Mouse (Mus musculus) heart, adult 2 months (tissue): Measurements from ENCODE around the gene Srrd. TPM values are rescaled to one million over a fixed set of nuclear protein-coding genes. Genes with fewer than 3 reads are reported as not detected.
A peak's percentile ranks its signal among the peaks of the same experiment; 100 is the strongest.

Experiments used
- DNase-seq, 2 experiments: peaks; one replicate each; pipeline ENCODE4 v3.0.0; 2021
- H3K27ac ChIP-seq: fragments of 200-600 bp; 2 replicates; pipeline ENCODE4 v1.8.1; 2022
- H3K27me3 ChIP-seq: fragments of 200-500 bp; 2 replicates; pipeline ENCODE4 v1.6.1; 2012; ENCODE audit warnings: mild to moderate bottlenecking, low read length, inconsistent platforms, mixed read lengths; ENCODE audit not compliant: control insufficient read depth, insufficient read depth
- H3K36me3 ChIP-seq: fragments of 200-500 bp; 2 replicates; pipeline ENCODE4 v1.6.1; 2012; ENCODE audit warnings: low read length, inconsistent platforms; ENCODE audit not compliant: control insufficient read depth, insufficient read depth
- H3K4me1 ChIP-seq: fragments of 200-500 bp; 2 replicates; pipeline ENCODE4 v1.6.1; 2011; ENCODE audit warnings: low read length; ENCODE audit not compliant: control insufficient read depth, insufficient read depth
- H3K4me3 ChIP-seq: fragments of 200-600 bp; 2 replicates; pipeline ENCODE4 v1.8.1; 2022
- H3K79me2 ChIP-seq: fragments of 200-500 bp; replicated peaks from 2 replicates; pipeline ENCODE4 v1.6.1; 2012; ENCODE audit warnings: mild to moderate bottlenecking, inconsistent platforms, low read length, moderate library complexity, mixed read lengths; ENCODE audit not compliant: control insufficient read depth, insufficient read depth
- H3K9ac ChIP-seq: fragments of 200-500 bp; 2 replicates; pipeline ENCODE4 v1.6.1; 2012; ENCODE audit warnings: low read depth, mild to moderate bottlenecking, control low read depth, inconsistent platforms, low read length, mixed read lengths
- CTCF ChIP-seq: fragments of 200-600 bp; IDR thresholded peaks from 2 replicates; pipeline ENCODE4 v1.8.1; 2022; ENCODE audit warnings: antibody characterized with exemption, mild to moderate bottlenecking, moderate library complexity
- EP300 ChIP-seq: fragments of 200-500 bp; IDR thresholded peaks from 2 replicates; pipeline ENCODE4 v1.6.1; 2011; ENCODE audit warnings: low read depth, low read length, control low read depth; ENCODE audit not compliant: insufficient read depth
- POLR2A ChIP-seq: fragments of 200-500 bp; IDR thresholded peaks from 2 replicates; pipeline ENCODE4 v1.6.1; 2011; ENCODE audit warnings: mild to moderate bottlenecking, low read depth, low read length, control low read depth; ENCODE audit not compliant: insufficient read depth
- WGBS: fragments of 180-500 bp; shearing (Covaris S2); methylation state at CpG from one replicate; pipeline ENCODE4 v1.1.7; 2018; 5-methylcytosine and 5-hydroxymethylcytosine counted together
- intact Hi-C: fragments of 180-260 bp; cut with DNase I; formaldehyde crosslinking; loops from one replicate; pipeline ENCODE4 v1.15.1; 2025
- polyA plus RNA-seq: library from polyadenylated mRNA; depleted of rRNA; stranded (reverse); fragments of >200 nt; gene quantifications from 2 replicates; pipeline ENCODE4 v1.2.3, GENCODE M21; 2012
- total RNA-seq, 2 experiments: library from RNA; stranded (reverse); gene quantifications; 2 replicates each; pipeline ENCODE4 v1.2.3; 2021

Gene Srrd
- total and polyA plus RNA-seq, 3 experiments, result 6.5 to 23.4 (median 7.3) TPM

DNA sequence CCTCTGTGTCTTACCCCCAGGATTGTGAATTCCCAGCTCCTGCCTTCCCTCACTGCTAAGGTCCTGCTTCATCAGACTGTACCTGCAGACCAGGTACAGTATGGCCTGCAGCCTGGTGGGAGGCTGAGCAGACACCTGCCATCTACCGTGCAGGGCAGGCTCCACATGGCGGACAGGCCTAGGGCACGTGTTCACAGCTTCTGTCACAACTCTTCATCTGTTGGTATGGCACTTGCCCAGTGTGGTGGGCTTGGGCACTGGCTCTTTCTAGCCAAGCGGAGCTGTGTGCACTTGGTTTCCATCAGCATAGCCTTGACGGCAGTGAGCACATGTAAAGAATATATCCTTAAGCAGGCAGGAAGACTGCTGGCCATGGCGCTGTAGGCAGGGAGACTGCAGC is 24.0 kb upstream of the Srrd start:
- Histone ChIP-seq H3K4me3 (no peak overlapping the region), H3K9ac (no peak overlapping the region), H3K4me1 (no peaks in the 10 kb centered on the region), H3K27me3 (no peaks in the 10 kb centered on the region), H3K36me3 (no peaks in the 10 kb centered on the region), H3K27ac (no peak overlapping the region), H3K79me2 (no peaks in the 10 kb centered on the region)
- WGBS, result 95% methylated on average over 6 of the region's 6 CpGs
- TF ChIP-seq EP300 (no peak), POLR2A (no peak), CTCF (no peak)
- intact Hi-C loops, result no loop called here
- no peak for DNase-seq

DNA sequence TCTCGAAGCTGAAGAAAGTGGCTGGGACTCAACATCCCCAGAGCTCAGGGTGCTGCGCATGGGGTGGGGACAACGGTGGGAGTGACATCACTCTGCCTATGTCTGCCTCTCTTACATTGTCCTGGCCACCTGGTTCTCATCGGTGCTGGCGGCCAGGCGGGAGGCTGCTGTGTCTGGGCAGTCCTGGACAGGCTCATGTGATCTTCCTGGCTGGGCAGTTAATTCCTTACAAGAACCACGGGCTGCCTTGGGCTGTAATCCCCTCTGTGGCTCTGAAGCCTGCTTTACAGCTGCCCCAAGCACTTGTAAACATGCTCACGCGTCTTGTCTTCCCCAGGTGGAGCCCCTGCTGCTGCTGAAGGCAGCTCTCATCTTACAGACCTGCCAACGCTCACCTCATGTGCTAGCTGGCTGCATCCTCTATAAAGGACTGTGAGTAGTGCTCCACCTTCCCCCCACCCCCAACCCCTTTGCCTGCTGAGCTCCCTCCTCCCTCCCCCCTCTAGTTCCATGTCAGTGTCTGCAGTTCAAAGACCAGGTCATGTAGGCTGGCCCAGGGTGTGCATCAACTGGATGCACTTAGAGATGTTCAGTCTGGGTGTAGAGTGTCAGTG is 21.5 kb upstream of the Srrd start:
- no peak for TF ChIP-seq POLR2A
- TF ChIP-seq CTCF, result no peak
- TF ChIP-seq EP300, result no peak
- WGBS, result 80% methylated on average over 10 of the region's 10 CpGs
- Histone ChIP-seq H3K79me2 (no peaks in the 10 kb centered on the region), H3K4me3 (no peak overlapping the region), H3K4me1 (no peaks in the 10 kb centered on the region), H3K27me3 (no peaks in the 10 kb centered on the region), H3K27ac (no peak overlapping the region), H3K36me3 (no peaks in the 10 kb centered on the region), H3K9ac (no peak overlapping the region)
- intact Hi-C loops, result no loop called here
- no peak for DNase-seq

DNA sequence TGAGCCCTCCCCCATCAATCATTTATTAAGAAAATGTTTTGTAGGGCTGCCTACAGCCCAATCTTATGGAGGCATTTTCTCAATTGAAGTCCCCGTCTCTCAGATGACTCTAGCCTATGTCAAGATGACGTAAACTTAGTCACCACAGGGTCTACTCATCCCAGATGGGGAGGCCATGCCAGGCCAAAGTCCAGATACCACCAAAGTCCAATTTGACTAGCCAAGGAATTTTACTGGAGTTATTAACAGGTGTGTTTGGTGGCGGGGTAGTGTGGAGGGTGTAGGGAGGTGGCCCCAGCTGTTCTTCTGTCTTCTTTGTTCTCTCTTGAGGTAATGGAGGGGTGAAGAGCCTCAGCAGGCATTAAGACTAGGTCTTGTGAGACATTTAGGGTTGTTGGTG is 17.2 kb upstream of the Srrd start:
- WGBS, result 100% methylated on average over 3 of the region's 3 CpGs
- no peak overlapping the region for H3K4me3 ChIP-seq
- intact Hi-C loops, result no loop called here
- H3K27me3 ChIP-seq, result no peaks in the 10 kb centered on the region
- DNase-seq, result no peak
- no peak overlapping the region for H3K9ac ChIP-seq
- H3K27ac ChIP-seq, result no peak overlapping the region
- TF ChIP-seq EP300 (no peak), POLR2A (no peak), CTCF (no peak)
- no peaks in the 10 kb centered on the region for H3K4me1 ChIP-seq
- no peaks in the 10 kb centered on the region for H3K36me3 ChIP-seq
- no peaks in the 10 kb centered on the region for H3K79me2 ChIP-seq

DNA sequence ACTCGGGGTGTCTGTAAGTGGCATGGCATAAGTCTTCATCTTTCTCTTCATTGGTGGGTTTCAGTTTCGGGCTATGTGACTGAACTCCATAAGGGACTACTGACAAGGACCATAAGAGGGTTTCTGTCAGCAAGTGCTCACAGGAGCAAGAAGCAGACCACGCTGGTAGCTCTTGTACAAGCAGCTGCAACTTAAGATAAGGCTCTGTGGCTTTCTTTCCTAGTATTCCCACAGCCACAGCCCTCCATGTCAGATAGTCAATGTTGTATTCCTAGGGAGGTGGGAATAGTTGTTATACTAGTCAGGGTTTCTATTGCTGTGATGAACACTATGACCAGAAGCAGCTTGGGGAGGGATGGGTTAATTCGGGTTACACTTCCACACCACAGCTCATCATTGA is 16.7 kb upstream of the Srrd start:
- DNase-seq, result no peak
- Histone ChIP-seq H3K79me2 (no peaks in the 10 kb centered on the region), H3K27ac (no peak overlapping the region), H3K9ac (no peak overlapping the region), H3K27me3 (no peaks in the 10 kb centered on the region), H3K4me1 (no peaks in the 10 kb centered on the region), H3K4me3 (no peak overlapping the region), H3K36me3 (no peaks in the 10 kb centered on the region)
- TF ChIP-seq POLR2A, result no peak
- no peak for TF ChIP-seq EP300
- no peak for TF ChIP-seq CTCF
- intact Hi-C loops, result no loop called here
- WGBS, result 71% methylated on average over 4 of the region's 4 CpGs

DNA sequence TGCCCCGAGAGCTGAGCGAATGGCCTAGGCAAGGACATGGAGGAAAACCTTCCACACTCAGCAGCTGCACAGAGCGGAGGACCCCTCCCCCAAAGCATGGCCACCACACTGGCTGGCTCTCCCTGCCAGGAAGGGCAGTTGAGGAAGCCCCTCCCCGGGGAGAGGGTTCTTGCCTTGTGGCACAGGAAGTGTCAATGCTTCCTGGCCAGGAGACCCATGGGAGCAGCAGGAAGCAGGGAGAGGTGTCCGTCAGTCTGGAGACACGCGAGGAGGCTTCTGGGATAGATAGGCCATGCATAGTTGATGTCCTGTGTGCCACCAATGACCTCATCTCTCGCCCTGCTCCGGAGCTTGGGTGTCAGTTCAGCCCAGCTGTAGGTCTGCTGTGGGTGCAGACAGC is 13.5 kb upstream of the Srrd start:
- intact Hi-C loops, result no loop called here
- H3K4me1 ChIP-seq, result no peaks in the 10 kb centered on the region
- H3K27me3 ChIP-seq, result no peaks in the 10 kb centered on the region
- TF ChIP-seq POLR2A, result no peak
- TF ChIP-seq EP300, result no peak
- TF ChIP-seq CTCF, result no peak
- no peak overlapping the region; the same call in 1 of the 2 replicates for H3K27ac ChIP-seq
- H3K4me3 ChIP-seq, result no peak overlapping the region
- H3K9ac ChIP-seq, result no peak overlapping the region
- peak; percentile 44 to 48 for DNase-seq
- no peaks in the 10 kb centered on the region for H3K79me2 ChIP-seq
- WGBS, result 61% methylated on average over 9 of the region's 9 CpGs
- H3K36me3 ChIP-seq, result no peaks in the 10 kb centered on the region

DNA sequence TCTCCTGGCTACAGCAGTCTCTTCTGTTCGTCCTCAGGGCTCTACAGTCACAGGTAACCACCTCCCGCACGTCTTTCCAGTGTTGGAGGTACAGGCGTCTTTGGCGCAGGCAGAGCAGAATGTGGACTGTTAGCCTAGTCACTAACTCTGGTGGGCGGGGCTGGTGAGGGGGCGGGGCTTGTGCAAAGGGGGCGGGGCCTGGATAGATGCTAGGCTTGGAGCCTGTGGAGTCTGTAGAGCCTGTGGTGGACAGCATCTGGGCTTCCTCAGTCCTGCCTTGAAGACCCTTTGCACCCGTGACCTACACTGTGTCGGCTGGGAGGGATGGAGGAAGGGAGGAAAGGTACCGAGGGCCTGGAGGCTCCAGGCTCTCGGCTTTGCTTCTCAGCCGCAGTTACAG is 13.1 kb upstream of the Srrd start, which contains the start of gene Gm6583:
Gm6583 (minus strand) TSS at position 124 of the 400 bp plus-strand sequence.
- 64% methylated on average over 13 of the region's 13 CpGs for WGBS
- Histone ChIP-seq H3K4me3 (no peak within 1 kb of the TSS), H3K4me1 (no peaks in the 10 kb centered on the region), H3K9ac (no peak within 1 kb of the TSS), H3K27me3 (no peaks in the 10 kb centered on the region), H3K27ac (peak within 1 kb of the TSS; percentile 31), H3K79me2 (no peaks in the 10 kb centered on the region), H3K36me3 (no peaks in the 10 kb centered on the region)
- no peak for DNase-seq
- intact Hi-C loops, result no loop called here
- no peak for TF ChIP-seq POLR2A
